Mouse (Mus musculus) c-Kit-negative CD71-positive TER-119-positive erythroid progenitor cells, embryonic 14.5 days (primary cell): ENCODE results near the gene Srrm3.
A peak's percentile ranks its signal among the peaks of the same experiment; 100 is the strongest.

Source experiments
- DNase-seq: peaks from one replicate; pipeline ENCODE4 v3.0.0-alpha.2; 2013; ENCODE audit warnings: low read depth, low spot score

The Srrm3 gene

DNA sequence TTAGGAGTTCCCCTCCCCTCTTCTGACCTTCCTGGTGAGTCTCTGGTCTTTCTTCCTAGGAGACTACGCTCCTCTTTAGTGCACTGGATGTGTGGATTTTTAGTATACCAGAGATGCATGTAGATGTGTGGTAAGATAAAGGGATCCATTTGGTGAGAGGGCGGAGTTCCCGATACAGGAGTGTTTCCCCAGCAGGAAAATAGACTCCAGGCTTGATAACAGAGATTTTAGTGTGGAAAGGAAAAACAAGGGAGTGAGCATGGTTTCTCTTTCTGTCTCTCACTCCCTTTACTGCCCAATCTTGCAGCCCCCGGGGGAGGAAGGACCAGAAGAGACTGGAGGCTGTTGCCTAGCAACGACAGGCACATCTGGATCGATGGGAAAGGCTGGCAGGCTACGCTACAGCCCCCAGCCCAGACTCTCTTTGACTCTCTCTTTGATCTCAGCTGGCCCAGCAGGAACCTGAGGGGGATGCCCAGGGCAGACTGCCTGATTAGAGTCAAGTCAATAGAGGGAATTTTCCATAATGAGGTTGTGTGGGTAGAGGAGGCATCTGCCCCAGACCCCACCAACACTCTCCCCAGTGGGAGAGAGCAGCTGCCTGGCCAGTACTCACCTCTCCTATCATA lies 15.7 kb downstream of the Srrm3 start:
- no peak for DNase-seq

- no peak for DNase-seq
Observed at GRCm38 (mm10) chr5:135824517-135824916, 17.8 kb downstream of the Srrm3 start.

- DNase-seq: no peak
Observed at GRCm38 (mm10) chr5:135826225-135826624, 19.5 kb downstream of the Srrm3 start.

DNA sequence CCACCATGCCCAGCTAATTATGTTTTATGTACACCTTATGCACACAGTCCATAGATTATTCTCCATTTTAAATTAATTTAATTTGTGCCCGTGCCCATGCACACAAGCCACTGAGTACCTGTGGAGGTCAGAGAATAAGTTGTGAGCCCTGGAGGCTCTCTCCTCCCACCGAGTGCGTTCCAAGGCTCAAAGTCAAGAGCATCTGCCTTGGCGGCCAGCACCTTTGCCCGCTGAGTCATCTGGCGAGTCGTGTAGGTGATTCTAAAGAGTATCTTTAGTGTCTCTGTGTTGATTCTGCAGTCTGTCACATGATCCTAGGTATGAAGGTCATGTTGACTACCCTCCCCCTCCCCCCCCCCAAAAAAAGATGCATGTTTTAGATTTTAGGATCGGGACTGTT lies 22.7 kb downstream of the Srrm3 start:
- DNase-seq: no peak

DNA sequence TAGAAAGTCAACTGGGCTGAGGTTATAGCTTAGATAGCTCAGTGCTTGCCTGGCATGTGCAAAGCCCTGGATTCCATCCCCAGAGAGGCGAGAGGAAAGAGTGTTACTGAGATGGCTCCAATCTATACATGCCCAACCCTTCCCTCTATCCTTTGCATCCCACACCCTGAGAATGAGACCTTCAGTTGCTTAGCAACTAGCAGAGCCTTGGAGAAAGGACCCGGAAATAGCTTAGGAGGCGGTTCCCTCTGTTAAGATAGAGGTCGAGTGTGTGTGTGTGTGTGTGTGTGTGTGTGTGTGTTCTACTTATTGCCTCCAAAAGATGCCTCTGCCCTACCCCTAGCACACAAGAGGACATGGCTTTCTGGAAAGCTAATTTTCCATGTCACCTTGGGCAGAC lies 26.0 kb downstream of the Srrm3 start:
- DNase-seq: no peak

GRCm38 (mm10) chr5:135834769-135835491 lies 28.2 kb downstream of the Srrm3 start:
- DNase-seq: peak; percentile 46

DNA sequence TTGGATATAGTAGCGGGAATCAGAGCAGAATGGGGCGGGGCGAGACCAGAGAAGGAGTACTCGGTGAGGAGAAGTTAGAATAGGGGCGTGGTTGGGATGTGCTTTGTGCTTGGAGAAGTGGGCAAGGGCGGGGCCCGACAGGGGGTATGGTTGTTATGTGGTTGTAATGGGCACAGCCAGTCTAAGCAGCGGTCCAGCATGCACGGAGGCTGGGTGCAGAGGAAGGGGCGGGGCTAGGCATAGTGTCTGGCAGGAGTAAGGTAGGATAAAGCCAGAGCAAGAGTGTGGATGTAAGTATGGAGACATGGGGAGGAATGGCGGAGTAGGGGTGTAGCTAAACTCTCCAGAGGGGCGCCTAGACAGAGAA lies 28.8 kb downstream of the Srrm3 start:
- DNase-seq: no peak

DNA sequence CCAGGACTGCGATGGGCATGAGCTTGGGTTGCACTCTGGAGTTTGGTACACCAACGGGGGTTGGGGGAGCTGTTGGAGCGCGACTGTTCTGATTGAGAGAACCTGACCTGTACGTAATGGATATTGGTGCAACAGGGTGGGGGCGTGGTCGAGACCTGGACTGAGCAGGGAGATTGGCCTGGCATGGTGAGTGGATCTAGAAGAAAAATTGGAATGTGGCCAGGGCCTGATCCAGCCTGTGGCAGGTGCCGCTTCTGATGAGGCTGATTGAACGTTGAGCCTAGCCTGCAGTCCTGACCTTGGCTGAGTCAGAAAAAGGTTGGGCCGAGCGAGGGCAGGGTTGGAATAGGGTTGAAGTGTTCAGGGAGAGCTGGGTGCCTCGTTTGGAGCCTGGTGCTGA lies 29.3 kb downstream of the Srrm3 start:
- no peak for DNase-seq

GRCm38 (mm10) chr5:135841651-135842050 lies 35.0 kb downstream of the Srrm3 start:
- DNase-seq: no peak

- DNase-seq: no peak
Observed at GRCm38 (mm10) chr5:135843418-135843817, 36.7 kb downstream of the Srrm3 start.

GRCm38 (mm10) chr5:135845676-135846320 lies 39.1 kb downstream of the Srrm3 start:
- no peak for DNase-seq

- DNase-seq: no peak
Observed at GRCm38 (mm10) chr5:135847460-135847859, 40.8 kb downstream of the Srrm3 start.

- DNase-seq: no peak
Observed at GRCm38 (mm10) chr5:135847881-135848280, 41.2 kb downstream of the Srrm3 start.

- no peak for DNase-seq
Observed at GRCm38 (mm10) chr5:135851024-135851423, 44.3 kb downstream of the Srrm3 start.

DNA sequence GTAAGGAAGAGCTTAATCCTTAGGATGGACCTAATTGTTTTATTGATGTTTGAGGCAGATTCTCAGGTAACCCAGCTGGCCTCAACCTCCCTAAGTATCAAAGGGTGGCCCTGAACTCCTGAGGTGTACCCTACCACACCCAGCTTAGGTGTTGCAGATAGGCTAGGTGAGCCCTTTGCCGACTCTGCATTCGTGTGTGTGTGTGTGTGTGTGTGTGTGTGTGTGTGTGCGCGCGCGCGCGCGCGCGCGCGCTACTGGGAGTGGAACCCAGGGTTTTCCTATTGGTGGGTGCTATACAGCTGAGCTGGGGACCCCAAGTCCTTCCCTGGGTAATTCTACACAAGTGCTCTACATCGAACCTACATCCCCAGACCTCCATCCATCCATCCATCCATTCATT lies 44.8 kb downstream of the Srrm3 start:
- no peak for DNase-seq

GRCm38 (mm10) chr5:135852421-135852820 lies 45.7 kb downstream of the Srrm3 start:
- DNase-seq: no peak

DNA sequence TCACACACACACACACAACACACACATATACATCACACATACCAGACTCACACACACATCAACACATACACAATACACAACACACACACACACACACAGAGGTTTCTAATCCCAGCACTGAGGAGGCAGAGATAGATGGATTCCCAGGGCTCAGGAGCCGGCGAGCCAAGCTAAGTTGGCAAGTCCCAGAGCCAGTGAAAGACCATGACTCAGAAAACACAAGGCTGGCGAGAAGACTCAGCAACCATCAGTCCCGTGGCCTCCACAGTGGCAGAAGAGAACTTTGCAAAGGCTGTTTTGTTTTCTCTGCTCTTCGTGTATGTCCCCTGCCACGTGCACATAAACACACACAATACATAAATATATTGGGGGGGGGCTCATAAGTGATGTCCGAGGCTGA lies 47.0 kb downstream of the Srrm3 start:
- no peak for DNase-seq

- DNase-seq: peak; percentile 46
Observed at GRCm38 (mm10) chr5:135855156-135855555, 48.5 kb downstream of the Srrm3 start.

DNA sequence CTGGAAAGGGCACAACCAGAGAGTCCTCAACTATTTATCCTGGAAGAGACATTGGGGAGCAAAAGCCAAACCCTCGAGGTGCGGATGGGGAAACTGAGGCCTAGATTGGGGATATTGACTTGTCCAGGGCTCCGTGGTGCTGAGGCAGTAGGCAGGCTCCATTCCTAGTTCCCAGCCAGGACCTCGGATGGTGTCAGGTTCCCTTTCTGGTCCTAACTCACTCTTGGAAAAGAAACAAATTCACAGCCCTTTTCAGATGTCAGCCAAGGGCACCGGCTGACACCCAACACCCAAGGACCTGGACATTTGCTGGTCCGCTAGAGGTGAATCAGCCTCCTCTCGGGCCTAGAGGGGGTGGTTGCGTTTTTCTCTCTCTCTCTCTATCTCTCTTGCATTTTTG lies 60.0 kb downstream of the Srrm3 start:
- DNase-seq: no peak

DNA sequence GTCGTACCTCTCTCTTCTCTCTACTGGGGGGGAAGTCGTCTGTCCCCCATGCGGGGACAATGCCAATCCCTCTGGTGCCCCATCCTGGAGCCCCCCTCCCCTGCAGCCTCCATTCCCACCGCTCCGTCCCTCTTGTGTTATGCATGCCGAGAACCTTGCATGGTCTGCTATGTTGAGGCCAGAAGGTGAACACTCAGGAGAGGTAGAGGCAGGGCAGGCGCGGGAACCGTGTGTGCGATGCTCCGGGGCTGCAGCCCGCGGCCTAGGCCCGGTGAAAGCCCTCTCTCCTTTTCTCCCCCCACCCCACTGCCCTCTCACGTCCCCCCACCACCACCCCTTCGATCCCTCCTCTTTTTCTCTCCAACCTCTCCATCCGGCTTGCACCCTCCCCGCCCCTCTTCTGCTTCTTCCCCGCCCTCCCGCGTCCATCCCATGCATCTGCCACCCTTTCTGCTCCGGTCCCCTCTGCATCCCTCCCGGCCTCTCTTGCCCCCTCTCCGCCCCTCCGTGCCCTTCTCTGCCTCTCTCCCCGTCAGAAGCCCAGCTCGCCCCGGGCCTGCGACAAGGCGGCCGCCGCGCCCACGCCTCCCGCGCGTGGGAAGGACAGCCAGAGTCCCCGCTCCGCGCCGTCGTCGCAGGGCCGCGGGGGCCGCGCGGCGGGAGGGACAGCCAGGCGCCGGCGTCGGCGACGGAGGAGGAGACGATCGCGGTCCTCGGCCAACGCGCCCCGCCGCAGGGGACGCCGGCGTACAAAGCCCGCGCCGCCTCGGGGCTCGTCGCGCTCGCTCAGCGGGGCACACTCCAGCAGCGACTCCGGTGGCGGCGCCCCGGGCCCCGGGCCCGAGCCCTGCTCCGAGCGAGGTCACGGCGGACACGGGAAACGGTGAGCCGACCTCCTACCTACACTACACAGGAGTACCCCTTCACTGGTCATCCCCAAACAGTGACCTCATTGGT lies 61.2 kb downstream of the Srrm3 start:
- DNase-seq: no peak

DNA sequence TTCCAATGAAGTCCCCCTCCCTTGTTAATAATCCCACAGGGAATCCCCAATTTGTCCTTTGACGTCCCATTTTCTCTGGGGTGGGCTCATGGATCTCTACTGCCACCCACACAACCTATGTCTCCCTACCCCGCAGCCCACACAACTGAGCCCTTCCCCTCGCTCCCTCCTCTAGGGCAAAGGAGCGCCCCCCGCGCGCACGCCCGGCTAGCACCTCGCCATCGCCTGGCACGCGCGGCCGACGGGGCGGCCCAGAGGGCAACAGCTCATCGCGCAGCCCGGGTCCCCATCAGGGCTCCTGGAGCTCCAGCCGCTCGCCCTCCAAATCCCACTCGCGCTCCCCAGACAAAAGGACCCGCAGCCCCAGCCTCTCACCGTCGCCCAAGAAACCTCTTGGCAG lies 62.0 kb downstream of the Srrm3 start:
- no peak for DNase-seq
